In genomic region chrX:106135916-106136575, GRCm38 (mm10) we compare ENCODE assay signal across 9 mouse cellular contexts. TPM values are rescaled to one million over a fixed set of nuclear protein-coding genes. Genes with fewer than 3 reads are reported as not detected.
DNase-seq lines count a peak whose midpoint lies in the region; ATAC-seq and TF ChIP-seq lines count a peak whose summit lies in the region.
"Had no signal": no experiment of that assay in that cellular context is flagged by ENCODE, and none has a peak within 500 bp of the region (broad histone marks: within the 10 kb centered on the region; RNA-seq: fewer than 3 reads in every experiment).

No protein-coding gene starts in this region.

- no peak overlapping the region for H3K4me3 ChIP-seq in spleen, adult 2 months (ENCODE audit: extremely low read depth, insufficient read depth, insufficient read length)
- H3K4me3 ChIP-seq in intestine, postnatal 0 days (ENCODE audit: low read depth, low read length) = no peak overlapping the region
- H3K4me3 ChIP-seq: hindbrain, embryonic 15.5 days had no signal

- no peaks in the 10 kb centered on the region for H3K9me3 ChIP-seq in intestine, postnatal 0 days (ENCODE audit: control insufficient read depth)
- H3K9me3 ChIP-seq: hindbrain, embryonic 15.5 days had no signal

- no peaks in the 10 kb centered on the region for H3K27me3 ChIP-seq in spleen, adult 2 months (ENCODE audit: control insufficient read depth, insufficient read depth, low read length)
- no peaks in the 10 kb centered on the region for H3K27me3 ChIP-seq in intestine, postnatal 0 days (replicated peaks; ENCODE audit: control insufficient read depth, insufficient read depth, low read length)
- H3K27me3 ChIP-seq in splenic B cell, adult 2 months (ENCODE audit: control insufficient read depth, insufficient read depth, low read length, poor library complexity, severe bottlenecking) = no peaks in the 10 kb centered on the region
- H3K27me3 ChIP-seq: hindbrain, embryonic 15.5 days had no signal

- WGBS in spleen, adult 2 months = 29% methylated on average over 12 of the region's 12 CpGs
- 38% methylated on average over 12 of the region's 12 CpGs for WGBS in intestine, postnatal 0 days

- peak in 1 of 2 experiments; percentile 3 for DNase-seq in spleen, adult 2 months (ENCODE audit: low read depth in 1 of 2, low spot score in 2 of 2)
- no peak for DNase-seq in spleen, postnatal 14 days (ENCODE audit: low spot score in 2 of 2)
- DNase-seq in adipocyte (ENCODE audit: low spot score) = peak; percentile 31
- peak; percentile 44 for DNase-seq in splenic B cell, adult 2 months (ENCODE audit: low read depth, low spot score)
- no peak for DNase-seq in right cerebral cortex, postnatal 4 days
- no peak for DNase-seq in lung, postnatal 25 days (ENCODE audit: low spot score)
- DNase-seq: cerebellum, postnatal 25 days had no signal

- TF ChIP-seq POLR2A in spleen, adult 2 months (IDR thresholded peaks at IDR 0.05; ENCODE audit: low read depth, low read length) = no peak

- H3K27ac ChIP-seq in spleen, adult 2 months (ENCODE audit: insufficient read depth, low read length) = peak overlapping the region; percentile 83
- H3K27ac ChIP-seq in intestine, postnatal 0 days (ENCODE audit: low read depth, low read length) = peak overlapping the region; percentile 15; the same call in 1 of the 2 replicates
- H3K27ac ChIP-seq: hindbrain, embryonic 15.5 days had no signal

- H3K4me2 ChIP-seq in intestine, postnatal 0 days (replicated peaks; ENCODE audit: low read depth) = peak overlapping the region; percentile 41
- H3K4me2 ChIP-seq: hindbrain, embryonic 15.5 days had no signal

- H3K4me1 ChIP-seq in spleen, adult 2 months (ENCODE audit: control insufficient read depth, insufficient read depth, insufficient read length) = peaks cover 7% of the 10 kb centered on the region
- H3K4me1 ChIP-seq in intestine, postnatal 0 days (replicated peaks; ENCODE audit: control insufficient read depth, insufficient read depth, low read length) = no peaks in the 10 kb centered on the region
- H3K4me1 ChIP-seq: hindbrain, embryonic 15.5 days had no signal

- TF ChIP-seq CTCF in spleen, adult 2 months (IDR thresholded peaks at IDR 0.05; ENCODE audit: extremely low read depth, insufficient read depth, insufficient read length, insufficient replicate concordance) = no peak
- no peak for TF ChIP-seq CTCF in intestine, postnatal 0 days (IDR thresholded peaks at IDR 0.05; ENCODE audit: low read depth)

- peak; percentile 43; the same call in 1 of the 2 replicates for ATAC-seq in intestine, postnatal 0 days

- no peaks in the 10 kb centered on the region for H3K36me3 ChIP-seq in spleen, adult 2 months (ENCODE audit: control insufficient read depth, insufficient read depth, low read length)
- no peaks in the 10 kb centered on the region for H3K36me3 ChIP-seq in intestine, postnatal 0 days (ENCODE audit: control insufficient read depth, insufficient read depth)
- H3K36me3 ChIP-seq in splenic B cell, adult 2 months (ENCODE audit: control insufficient read depth, insufficient read depth, low read length, poor library complexity, severe bottlenecking) = no peaks in the 10 kb centered on the region
- H3K36me3 ChIP-seq: hindbrain, embryonic 15.5 days had no signal

- no peak overlapping the region for H3K9ac ChIP-seq in intestine, postnatal 0 days (ENCODE audit: low read depth, low read length)
- H3K9ac ChIP-seq: hindbrain, embryonic 15.5 days had no signal

RNA-seq across cellular contexts. Expression of gene Tlr13, which starts 7.0 kb away (rescaled TPM):
- 2.3 and 2.4 TPM in 2 replicates for polyA plus RNA-seq in spleen, adult 2 months (2012; rRNA removed)
- 0.82 and 0.94 TPM in 2 replicates for polyA plus RNA-seq in intestine, postnatal 0 days (2015; fragmentation: Nextera tagmentation; extraction: Ambion mirVana)

RNA-seq across cellular contexts. Expression of gene Pgk1, which starts 50.9 kb away (rescaled TPM):
- 26.3 and 27.8 TPM in 2 replicates for polyA plus RNA-seq in spleen, adult 2 months (2012; rRNA removed)
- polyA plus RNA-seq in intestine, postnatal 0 days (2015; fragmentation: Nextera tagmentation; extraction: Ambion mirVana) = 185 and 193 TPM in 2 replicates

Comparison
In these comparisons a context has a peak if more than half of its experiments do, and no peak if none do; other contexts are left out.
1. DNase-seq: peak in adipocyte (single experiment) and splenic B cell, adult 2 months (single experiment); none in spleen, postnatal 14 days (0 of 2), right cerebral cortex, postnatal 4 days (single experiment) and lung, postnatal 25 days (single experiment).